Mouse (Mus musculus) ZHBTc4 (cell line): ENCODE data around the gene Nebl.
"Not testable (repeated sequence)": the region's sequence is repeated elsewhere in the genome, so short reads cannot be mapped to it uniquely, and the experiment has no call there.

Source experiments
- DNase-seq: peaks from one replicate; pipeline ENCODE4 v3.0.0-alpha.2; 2011; ENCODE audit warnings: low read depth, low spot score

The Nebl gene

GRCm38 (mm10) chr2:17413496-17414268 is 317.6 kb downstream of the Nebl start:
- DNase-seq, result no peak

GRCm38 (mm10) chr2:17409276-17409675 is 322.0 kb downstream of the Nebl start:
- DNase-seq, result no peak

DNA sequence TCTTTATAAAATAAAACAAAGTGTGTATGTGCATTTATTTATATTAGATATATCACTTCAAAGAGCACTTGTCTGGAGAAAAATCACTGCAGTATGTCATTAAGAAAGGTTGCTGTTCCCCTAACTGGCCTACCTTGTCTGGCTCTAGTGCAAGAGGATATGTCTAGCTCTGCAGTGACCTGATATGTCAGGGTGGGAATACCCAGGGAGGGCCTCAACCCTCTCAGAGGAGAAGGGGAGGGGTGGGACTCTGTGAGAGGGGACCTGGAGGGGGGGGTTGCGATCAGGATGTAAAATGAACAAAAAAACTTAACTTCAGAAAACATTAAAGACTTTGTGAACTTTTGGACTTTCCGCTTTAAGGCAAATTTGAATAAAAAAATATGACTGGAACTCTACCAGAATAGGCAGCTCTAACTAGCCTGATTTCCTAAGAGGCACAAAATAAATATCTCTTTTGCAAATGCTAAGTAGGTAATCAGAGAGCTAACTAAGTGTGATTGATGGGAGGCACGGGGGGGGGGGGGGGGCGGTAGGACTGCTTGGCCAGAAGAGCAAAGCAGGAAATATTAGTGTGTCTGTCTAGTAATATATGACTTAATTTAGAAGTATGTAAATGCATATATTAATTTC is 325.2 kb downstream of the Nebl start:
- DNase-seq, result no peak

DNA sequence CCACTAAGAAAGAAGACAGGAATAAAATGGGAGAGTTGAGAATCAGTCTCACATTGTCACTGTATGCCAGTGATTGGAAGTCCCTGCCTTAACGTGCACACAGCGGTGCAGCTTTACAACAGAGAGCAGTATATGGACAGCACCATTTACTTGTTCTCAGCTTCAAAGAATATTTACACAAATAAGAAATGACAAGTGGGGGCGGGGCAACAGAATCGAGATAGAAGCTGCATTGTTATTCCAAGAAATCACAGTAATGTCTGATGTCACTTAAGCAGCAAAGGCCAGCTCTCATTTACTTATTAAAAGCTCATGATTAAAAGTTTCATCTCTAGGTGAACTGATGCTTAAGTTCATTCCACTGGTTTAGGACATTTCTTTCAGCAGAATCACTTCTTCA is 328.8 kb downstream of the Nebl start:
- DNase-seq, result no peak

DNA sequence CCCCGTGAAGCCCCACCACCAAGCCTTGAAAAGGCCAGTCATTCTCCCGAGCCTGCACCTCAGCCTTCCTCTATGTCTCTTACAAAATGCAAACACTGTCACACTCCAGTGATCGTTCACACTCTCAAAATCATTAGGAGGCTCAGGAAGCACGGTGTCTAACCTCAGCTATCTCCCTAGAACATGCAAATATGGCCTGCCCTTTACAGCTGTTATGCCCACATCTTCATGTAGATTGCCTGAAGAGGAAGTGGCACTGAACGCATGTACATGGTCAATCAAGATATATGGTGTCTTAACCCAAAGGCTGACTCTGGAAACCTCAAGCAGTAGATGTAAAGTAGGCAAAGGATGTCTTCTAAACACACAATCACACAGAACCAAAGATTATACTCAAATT is 335.0 kb downstream of the Nebl start:
- DNase-seq, result no peak

DNA sequence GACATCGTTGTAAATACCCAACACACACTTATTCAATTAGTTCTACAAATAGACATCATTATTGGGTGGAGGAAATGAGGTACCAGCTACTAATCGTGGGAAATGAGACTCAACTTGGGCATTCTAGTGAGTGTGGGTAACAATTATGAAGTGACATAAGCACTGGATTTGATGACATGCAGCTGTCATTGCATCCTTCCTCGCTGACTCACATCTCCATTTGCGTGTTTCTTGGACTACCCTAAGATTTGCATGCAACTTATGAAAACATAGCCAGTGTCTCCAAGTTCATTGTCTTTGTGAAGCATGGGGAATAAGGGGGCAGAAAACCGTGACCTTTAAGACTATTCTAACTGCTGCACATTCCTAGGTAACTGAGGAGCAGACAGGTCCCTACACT is 339.9 kb downstream of the Nebl start:
- DNase-seq, result no peak

DNA sequence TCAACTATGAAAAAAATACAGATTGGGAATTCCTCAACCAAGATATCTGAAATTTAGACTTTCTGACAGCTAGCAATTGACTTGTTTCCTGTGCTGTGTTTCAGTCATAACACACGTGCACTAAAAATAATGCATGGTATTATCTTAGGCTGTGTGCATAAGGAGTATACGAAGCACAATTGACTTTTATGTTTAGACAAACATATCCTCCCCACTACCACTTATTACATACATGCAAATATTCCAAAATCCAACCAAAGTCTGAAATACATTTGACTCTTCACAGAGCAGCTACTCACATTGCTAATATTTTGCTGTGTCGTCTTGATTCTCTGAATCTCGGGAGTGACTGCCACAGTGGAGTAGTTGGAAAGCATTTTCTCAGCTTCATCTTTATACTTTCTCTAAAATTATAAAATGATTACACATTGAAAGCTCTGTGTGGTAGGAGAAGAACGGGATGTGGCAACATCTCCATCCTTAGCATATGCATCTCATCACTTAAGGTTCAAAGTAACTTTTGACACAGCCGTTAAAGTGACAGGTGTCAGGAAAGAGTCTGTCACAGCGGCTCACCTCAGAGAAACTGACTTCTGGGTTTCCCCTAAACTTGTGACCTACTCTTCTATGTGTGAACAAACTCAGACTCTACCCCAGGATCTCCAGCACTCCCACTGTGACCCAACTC is 340.6 kb downstream of the Nebl start:
- no peak for DNase-seq

- DNase-seq, result no peak
Observed at GRCm38 (mm10) chr2:17389886-17390285, 341.4 kb downstream of the Nebl start.

- no peak for DNase-seq
Observed at GRCm38 (mm10) chr2:17389379-17389778, 341.9 kb downstream of the Nebl start.

GRCm38 (mm10) chr2:17382227-17382626 is 349.0 kb downstream of the Nebl start:
- no peak for DNase-seq

GRCm38 (mm10) chr2:17375916-17376315 is 355.3 kb downstream of the Nebl start:
- no peak for DNase-seq

DNA sequence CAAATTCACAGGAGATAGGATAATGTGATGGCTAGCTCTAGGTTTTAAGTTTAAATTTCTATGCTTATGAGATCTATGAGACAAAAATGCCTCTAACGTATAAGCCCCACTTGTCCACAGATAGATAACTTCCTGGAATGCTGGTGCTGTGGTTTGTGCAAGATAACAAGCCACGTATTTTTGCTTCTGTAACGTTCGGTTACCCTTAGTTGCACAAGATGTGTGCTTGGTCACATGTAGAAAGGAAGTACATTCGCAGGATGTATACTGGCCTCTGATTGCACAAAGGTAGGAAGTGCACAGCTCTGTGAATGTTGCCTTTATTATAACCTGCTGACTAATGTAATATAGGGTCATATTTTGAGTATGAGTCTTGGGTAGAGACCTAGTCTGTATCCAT is 365.6 kb downstream of the Nebl start:
- DNase-seq, result no peak

- no peak for DNase-seq
Observed at GRCm38 (mm10) chr2:17364971-17365548, 366.2 kb downstream of the Nebl start.

GRCm38 (mm10) chr2:17363337-17364216 is 367.7 kb downstream of the Nebl start:
- no peak for DNase-seq

GRCm38 (mm10) chr2:17362181-17362580 is 369.1 kb downstream of the Nebl start:
- no peak for DNase-seq

DNA sequence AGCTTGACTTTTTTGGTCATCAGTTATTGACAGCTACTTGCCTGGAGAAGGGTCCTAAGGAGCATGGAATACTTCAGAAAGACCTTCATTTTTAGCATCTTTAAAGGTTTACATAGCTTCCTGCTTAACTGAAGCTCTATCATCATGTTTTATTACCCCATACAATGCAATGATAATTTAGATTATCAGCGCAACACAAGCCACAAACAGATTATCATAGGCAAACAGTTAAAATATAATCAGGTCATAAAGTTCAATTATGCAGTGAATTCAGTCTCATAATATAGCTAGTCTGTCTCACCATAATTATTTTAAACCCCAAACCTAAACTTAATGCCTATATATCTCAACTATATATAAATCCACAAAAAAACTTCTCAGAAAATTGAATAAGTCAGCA is 386.6 kb downstream of the Nebl start:
- no peak for DNase-seq

DNA sequence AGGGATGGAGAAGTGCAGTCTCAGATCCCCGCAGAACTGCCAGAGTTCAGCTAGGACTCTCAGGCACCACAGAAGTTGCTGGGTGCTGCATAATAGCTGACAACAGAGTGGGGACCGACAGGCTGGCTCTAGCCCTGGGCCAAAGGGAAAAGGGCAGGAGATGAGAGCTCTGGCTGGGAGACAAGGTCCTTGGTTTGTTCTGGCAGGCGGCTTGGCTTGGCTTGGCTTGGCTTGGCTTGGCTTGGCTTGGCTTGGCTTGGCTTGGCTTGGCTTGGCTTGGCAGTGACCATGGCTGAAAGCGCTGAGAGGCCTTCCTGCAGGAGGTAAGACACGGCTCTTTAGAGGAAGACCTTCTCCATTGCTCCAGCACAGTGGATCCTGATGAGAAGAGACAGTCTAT is 395.8 kb downstream of the Nebl start:
- no peak for DNase-seq

DNA sequence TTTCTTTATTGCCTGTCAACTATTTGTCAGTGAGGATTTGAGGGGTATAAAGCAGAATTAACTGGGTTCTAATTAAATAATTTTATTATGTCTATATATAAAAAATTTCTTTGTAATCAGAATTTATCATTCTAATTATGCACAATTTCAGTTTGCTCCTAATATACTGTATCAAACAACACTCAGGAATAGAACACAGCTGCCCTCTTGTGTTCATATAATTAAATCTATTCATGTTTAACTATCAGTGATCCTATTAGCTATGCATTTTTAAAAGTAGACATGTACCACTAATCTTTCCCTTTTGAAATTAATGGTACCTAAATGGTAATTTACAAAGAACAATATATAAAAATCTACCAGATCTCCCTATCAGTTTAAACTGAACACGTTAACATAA is 404.7 kb downstream of the Nebl start:
- DNase-seq, result no peak

DNA sequence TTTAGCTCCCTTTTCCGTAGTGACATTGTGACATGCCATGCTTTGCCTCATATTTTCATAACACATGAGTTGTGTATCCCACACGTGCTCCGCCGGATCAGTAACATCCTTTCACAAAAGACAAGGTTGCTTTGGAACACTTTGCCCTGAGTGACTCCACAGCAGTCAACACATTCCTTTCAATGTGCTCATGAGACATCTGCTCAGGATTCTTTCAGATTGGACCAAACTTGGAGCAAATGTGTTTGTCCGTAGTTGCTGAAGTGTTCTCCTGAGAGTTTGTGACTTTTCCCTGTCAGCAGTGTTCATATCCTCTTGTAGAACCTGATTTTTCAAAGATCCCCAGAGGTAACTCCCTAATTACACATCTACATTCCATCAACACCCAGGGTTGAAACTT is 414.4 kb downstream of the Nebl start:
- DNase-seq, result no peak

DNA sequence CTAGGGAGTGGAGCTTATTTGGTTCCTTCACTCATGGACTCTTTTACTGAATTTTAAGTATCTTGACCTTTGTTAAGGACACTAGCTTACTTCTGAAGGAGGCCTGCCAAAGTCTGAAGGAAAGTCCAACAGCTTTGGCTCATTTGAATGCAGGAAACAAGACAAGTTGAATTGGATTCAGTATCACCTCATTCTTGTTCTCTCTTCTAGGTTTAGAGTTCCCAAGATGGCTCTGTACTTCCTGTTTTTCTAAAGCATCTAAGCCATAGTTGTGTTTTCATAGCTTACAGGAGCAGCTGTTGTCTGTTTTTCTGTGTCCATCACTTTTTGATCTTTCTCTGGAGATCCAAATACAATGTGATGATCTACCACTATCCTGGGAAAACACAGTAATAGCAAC is 429.9 kb downstream of the Nebl start:
- no peak for DNase-seq

DNA sequence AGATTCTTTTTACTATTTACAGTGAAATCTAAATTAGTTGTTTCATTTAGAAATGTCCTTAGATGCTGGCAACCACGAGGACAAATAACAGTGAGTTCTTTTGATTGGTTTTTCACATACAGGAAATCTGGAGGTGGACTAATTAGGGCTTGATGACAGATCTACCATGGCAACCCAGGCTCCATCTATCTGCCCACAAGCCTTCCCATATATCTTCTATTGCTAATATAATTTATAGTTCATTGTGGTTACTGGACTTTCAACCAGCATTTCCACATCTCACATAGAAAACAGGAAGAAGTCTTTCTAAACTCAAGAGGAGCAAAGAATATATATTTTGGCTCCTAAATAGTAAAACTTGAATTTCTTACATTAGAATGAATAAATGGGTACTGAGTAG is 433.8 kb downstream of the Nebl start:
- DNase-seq, result no peak

- not testable (repeated sequence) for DNase-seq
Observed at GRCm38 (mm10) chr2:17295257-17295656, 436.0 kb downstream of the Nebl start.
